Mouse (Mus musculus) stomach, postnatal 0 days (tissue): ENCODE results near the gene Lypla2. TPM values are rescaled to one million over a fixed set of nuclear protein-coding genes. Genes with fewer than 3 reads are reported as not detected.

Experiments used
- ATAC-seq: fragments of 200-750 bp; cut with Nextera tagmentation; 2 replicates; pipeline ENCODE4 v1.8.0; 2017; ENCODE audit not compliant: low FRiP score, low TSS enrichment
- DNase-seq: peaks from one replicate; pipeline ENCODE4 v3.0.0-alpha.2; 2016; ENCODE audit warnings: low spot score
- H3K27ac ChIP-seq: fragments of 300-500 bp; sonication (generic); replicated peaks from 2 replicates; pipeline ENCODE4 v1.5.1; 2014; ENCODE audit warnings: mild to moderate bottlenecking, control low read depth
- H3K27me3 ChIP-seq: fragments of 300-500 bp; sonication (generic); 2 replicates; pipeline ENCODE4 v1.6.1; 2014; ENCODE audit warnings: low read length; ENCODE audit not compliant: control insufficient read depth, insufficient read depth
- H3K36me3 ChIP-seq: fragments of 300-500 bp; sonication (generic); 2 replicates; pipeline ENCODE4 v1.6.1; 2014; ENCODE audit warnings: low read length, mixed read lengths; ENCODE audit not compliant: control insufficient read depth, insufficient read depth
- H3K4me1 ChIP-seq: fragments of 300-500 bp; sonication (generic); replicated peaks from 2 replicates; pipeline ENCODE4 v1.6.1; 2014; ENCODE audit warnings: antibody characterized with exemption; ENCODE audit not compliant: control insufficient read depth, insufficient read depth
- H3K4me2 ChIP-seq: fragments of 300-500 bp; sonication (generic); replicated peaks from 2 replicates; pipeline ENCODE4 v1.6.1; 2014; ENCODE audit warnings: low read depth, mild to moderate bottlenecking, control low read depth, moderate library complexity
- H3K4me3 ChIP-seq: fragments of 300-500 bp; sonication (generic); 2 replicates; pipeline ENCODE4 v1.5.1; 2014; ENCODE audit warnings: low read depth, low read length, control low read depth
- H3K9ac ChIP-seq: fragments of 300-500 bp; sonication (generic); 2 replicates; pipeline ENCODE4 v1.6.1; 2014; ENCODE audit warnings: mild to moderate bottlenecking, low read length, control low read depth, mixed read lengths
- H3K9me3 ChIP-seq: fragments of 300-500 bp; sonication (generic); 2 replicates; pipeline ENCODE4 v1.6.1; 2016; ENCODE audit warnings: low read length; ENCODE audit not compliant: control insufficient read depth
- CTCF ChIP-seq: IDR thresholded peaks from 2 replicates; pipeline ENCODE4 v1.5.1; 2016; ENCODE audit warnings: antibody characterized with exemption, low read depth, mild to moderate bottlenecking, moderate library complexity
- EP300 ChIP-seq: optimal IDR thresholded peaks from 2 replicates; pipeline ENCODE3; 2016; ENCODE audit warnings: antibody characterized with exemption
- WGBS: fragments of 180-500 bp; shearing (Covaris S2); extraction: QIAGEN DNeasy Blood & Tissue Kit; methylation state at CpG from one replicate; pipeline ENCODE4 v1.1.7; 2014; 5-methylcytosine and 5-hydroxymethylcytosine counted together
- polyA plus RNA-seq: library from polyadenylated mRNA; unstranded; fragments of >200 nt; fragmentation: Nextera tagmentation; extraction: Ambion mirVana; gene quantifications from 2 replicates; pipeline ENCODE4 v1.2.1, GENCODE M21; 2015

Gene Lypla2
- polyA plus RNA-seq, 1 experiment from 2014 or later = 88.6 TPM

DNA sequence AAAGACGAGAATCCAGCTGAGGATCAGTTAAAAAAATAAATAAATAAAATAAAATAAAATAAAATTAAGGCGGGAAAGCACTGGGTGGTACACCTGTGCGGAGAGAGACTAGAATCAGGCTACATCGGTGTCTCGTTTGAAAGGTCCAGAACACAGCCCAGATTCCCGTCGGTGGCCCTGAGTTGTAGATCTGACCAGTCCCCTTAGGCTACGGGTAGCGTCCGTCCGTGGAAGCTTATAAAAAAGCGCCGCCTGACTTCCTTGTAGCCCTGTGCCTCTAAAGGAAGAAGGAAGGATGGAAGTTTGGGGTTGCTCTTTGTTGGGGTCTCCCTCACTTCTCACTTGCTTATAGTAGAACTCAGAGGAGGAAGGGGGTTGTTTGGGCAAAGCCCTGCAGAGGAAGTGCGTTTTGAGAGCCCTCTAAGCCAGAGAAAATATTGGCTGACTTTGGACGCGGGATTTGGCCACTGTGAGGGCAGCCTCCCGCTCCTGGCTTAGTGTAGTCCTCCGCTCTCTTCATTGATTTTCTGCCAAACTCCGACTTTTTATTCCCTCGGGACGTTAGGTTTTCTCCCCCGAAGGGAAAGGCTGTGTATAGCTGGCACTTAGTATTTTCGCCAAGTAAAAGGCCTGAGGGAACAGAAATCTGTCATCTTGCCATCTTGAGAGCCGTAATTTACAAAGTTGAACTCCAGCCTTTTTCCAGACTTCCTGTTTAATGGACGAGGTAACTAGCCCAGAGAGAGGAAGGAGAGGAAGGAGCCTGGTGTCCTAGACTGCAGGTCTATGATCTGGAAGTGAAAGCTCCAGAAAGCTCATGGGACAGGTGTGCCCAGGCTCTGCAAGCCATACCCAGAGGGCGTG, 50.9 kb downstream of the Lypla2 start:
- ATAC-seq (no peak), DNase-seq (peak; percentile 41)
- Histone ChIP-seq H3K27ac (peak overlapping the region; percentile 69), H3K4me3 (peak overlapping the region; percentile 71), H3K4me1 (no peaks in the 10 kb centered on the region), H3K9me3 (no peaks in the 10 kb centered on the region), H3K27me3 (no peaks in the 10 kb centered on the region), H3K4me2 (peak overlapping the region; percentile 77), H3K9ac (peak overlapping the region; percentile 75), H3K36me3 (no peaks in the 10 kb centered on the region; the same call in 1 of the 2 replicates)
- no peak for TF ChIP-seq CTCF
- no peak for TF ChIP-seq EP300
- WGBS = 3% methylated on average over 26 of the region's 26 CpGs

DNA sequence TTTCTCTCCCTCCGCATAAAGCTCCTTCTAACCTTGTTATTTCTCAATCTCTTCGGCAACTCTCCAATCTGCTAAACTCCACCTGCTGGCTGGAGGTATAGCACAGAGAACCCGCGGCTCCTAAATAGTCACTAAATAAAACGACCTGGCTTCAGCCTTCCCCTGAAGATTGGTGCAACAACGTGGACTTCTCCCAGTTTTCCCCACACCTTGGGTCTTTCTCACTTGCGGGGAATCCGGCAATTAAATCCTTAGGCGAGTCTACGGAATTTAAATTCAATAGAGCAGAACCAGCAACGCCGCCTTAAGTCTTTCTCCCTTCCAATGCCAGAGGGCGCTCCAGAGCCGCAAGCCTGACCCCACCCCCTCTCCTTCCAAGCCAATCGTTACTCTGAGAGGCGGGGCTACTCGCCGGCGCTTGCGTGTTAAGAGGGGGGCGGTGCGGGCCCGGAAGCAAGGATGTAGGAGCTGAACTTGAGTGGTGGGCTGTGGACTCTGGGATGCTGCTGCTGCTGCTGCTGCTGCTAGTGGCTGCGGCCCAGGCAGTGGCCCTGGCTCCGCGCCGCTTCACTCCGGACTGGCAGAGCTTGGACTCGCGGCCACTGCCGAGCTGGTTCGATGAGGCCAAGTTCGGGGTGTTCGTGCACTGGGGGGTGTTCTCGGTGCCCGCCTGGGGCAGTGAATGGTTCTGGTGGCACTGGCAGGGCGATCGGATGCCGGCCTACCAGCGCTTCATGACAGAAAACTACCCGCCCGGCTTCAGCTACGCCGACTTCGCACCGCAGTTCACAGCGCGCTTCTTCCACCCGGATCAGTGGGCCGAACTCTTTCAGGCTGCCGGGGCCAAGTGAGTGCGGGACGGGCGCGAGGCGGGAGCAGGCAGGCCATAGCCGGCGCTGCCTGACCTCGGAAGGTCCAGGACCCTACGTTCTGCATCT, 51.9 kb downstream of the Lypla2 start, which contains the start of gene Fuca1:
Fuca1 (plus strand) TSS at position 432 of the 938 bp plus-strand sequence.
- peak within 1 kb of the TSS; percentile 75 for H3K9ac ChIP-seq
- peak within 1 kb of the TSS; percentile 77 for H3K4me2 ChIP-seq
- no peaks in the 10 kb centered on the region for H3K4me1 ChIP-seq
- ATAC-seq (peak; percentile 91), DNase-seq (peak; percentile 97)
- H3K9me3 ChIP-seq = no peaks in the 10 kb centered on the region
- H3K36me3 ChIP-seq = no peaks in the 10 kb centered on the region; the same call in 1 of the 2 replicates
- TF ChIP-seq EP300 (no peak), CTCF (peak; percentile 84)
- H3K4me3 ChIP-seq = peak within 1 kb of the TSS; percentile 71
- H3K27me3 ChIP-seq = no peaks in the 10 kb centered on the region
- peak within 1 kb of the TSS; percentile 69 for H3K27ac ChIP-seq
- WGBS = under 1% methylated on average over 60 of the region's 60 CpGs

DNA sequence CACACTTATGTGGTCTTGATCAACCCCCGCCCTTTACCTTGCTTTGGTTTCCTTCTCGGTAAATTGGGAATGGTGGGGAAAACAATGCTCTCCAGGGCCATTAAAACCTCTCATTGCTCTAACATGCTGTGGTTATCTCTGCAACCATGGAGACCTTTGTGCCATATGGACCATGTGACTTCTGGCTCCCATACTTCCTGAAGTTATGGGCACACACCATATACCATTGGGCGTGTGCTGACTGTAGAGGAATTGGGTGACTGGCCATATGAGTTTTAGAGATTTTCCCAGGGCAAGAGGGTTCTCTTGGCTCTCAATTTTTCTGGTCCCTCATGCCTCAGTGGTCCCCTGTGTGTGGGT, 53.2 kb downstream of the Lypla2 start:
- peak; percentile 58 for ATAC-seq
- Histone ChIP-seq H3K4me2 (no peak overlapping the region), H3K27ac (peak overlapping the region; percentile 63)

DNA sequence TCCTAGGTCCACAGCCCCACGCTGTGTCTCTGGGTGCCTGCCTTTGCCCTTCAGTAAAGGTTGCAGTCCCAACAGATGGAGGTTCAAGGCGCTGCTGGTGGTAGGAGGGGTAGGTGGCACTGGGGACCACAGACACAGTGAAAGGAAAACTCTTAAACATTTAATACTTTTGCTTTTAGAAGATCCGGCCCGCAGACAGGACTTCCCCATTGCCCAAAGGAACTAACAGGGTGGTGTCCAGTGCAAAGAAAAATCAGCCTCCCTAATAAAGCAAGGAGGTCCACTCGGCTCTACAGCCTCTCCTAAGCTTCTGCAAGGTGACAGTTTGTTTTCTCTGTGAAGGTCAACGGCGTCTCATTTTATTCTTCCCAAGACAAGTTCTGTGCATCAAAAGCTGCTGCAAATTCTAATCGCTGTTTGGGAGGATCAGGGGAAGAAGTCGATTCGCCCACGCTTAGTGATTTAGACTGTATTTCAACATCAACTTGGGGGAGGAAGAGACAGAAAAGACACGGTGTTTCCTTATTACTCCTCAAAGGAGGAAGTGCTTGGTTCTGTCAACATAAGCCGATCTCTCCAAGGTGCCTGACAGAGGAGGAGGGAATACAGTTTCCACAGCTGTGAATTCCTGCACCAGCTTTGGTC, 53.7 kb downstream of the Lypla2 start:
- Histone ChIP-seq H3K9me3 (no peaks in the 10 kb centered on the region), H3K36me3 (no peaks in the 10 kb centered on the region), H3K27me3 (no peaks in the 10 kb centered on the region), H3K4me3 (no peak overlapping the region), H3K9ac (no peak overlapping the region), H3K27ac (peak overlapping the region; percentile 63), H3K4me2 (no peak overlapping the region), H3K4me1 (no peaks in the 10 kb centered on the region)
- ATAC-seq (peak; percentile 47; the same call in 1 of the 2 replicates), DNase-seq (no peak)
- WGBS = 72% methylated on average over 13 of the region's 13 CpGs
- no peak for TF ChIP-seq CTCF

More for the DNA sequence above, 53.2 kb downstream of the Lypla2 start:
- Histone ChIP-seq H3K36me3 (no peaks in the 10 kb centered on the region), H3K27me3 (no peaks in the 10 kb centered on the region), H3K4me3 (no peak overlapping the region), H3K9ac (no peak overlapping the region), H3K9me3 (no peaks in the 10 kb centered on the region), H3K4me1 (no peaks in the 10 kb centered on the region)
- 75% methylated on average over 3 of the region's 3 CpGs for WGBS
- peak; percentile 45 for DNase-seq
- TF ChIP-seq CTCF (no peak), EP300 (no peak)

Other genes starting within 250 kb of the Lypla2 start
- gene Il22ra1, start 244.5 kb downstream of the Lypla2 start, polyA plus RNA-seq = 0.56 and 0.63 TPM in 2 replicates
- 0.46 and 0.59 TPM in 2 replicates for gene Myom3, start 212.9 kb downstream of the Lypla2 start, polyA plus RNA-seq
- gene Srsf10, start 116.9 kb downstream of the Lypla2 start, polyA plus RNA-seq = 83.7 and 88.1 TPM in 2 replicates
- 101 TPM in 2 replicates for gene Pnrc2, start 98.8 kb downstream of the Lypla2 start, polyA plus RNA-seq
- gene Cnr2, start 77.2 kb downstream of the Lypla2 start, polyA plus RNA-seq = 0.10 and 0.11 TPM in 2 replicates
- 171 and 179 TPM in 2 replicates for gene Fuca1, start 51.9 kb downstream of the Lypla2 start, polyA plus RNA-seq
- 154 and 163 TPM in 2 replicates for gene Hmgcl, start 26.2 kb downstream of the Lypla2 start, polyA plus RNA-seq
- gene Gale, start 8.9 kb downstream of the Lypla2 start, polyA plus RNA-seq = 161 and 166 TPM in 2 replicates
- 40.1 and 40.7 TPM in 2 replicates for gene Pithd1, start 14.6 kb upstream of the Lypla2 start, polyA plus RNA-seq
- 21.5 and 22.9 TPM in 2 replicates for gene Eloa, start 49.1 kb upstream of the Lypla2 start, polyA plus RNA-seq
- gene Rpl11, start 80.8 kb upstream of the Lypla2 start, polyA plus RNA-seq = 369 and 402 TPM in 2 replicates
- gene Id3, start 170.9 kb upstream of the Lypla2 start, polyA plus RNA-seq = 201 and 224 TPM in 2 replicates
- gene E2f2, start 199.8 kb upstream of the Lypla2 start, polyA plus RNA-seq = 0.91 and 1.5 TPM in 2 replicates
- gene Asap3, start 233.7 kb upstream of the Lypla2 start, polyA plus RNA-seq = 1.6 and 1.9 TPM in 2 replicates